Mouse (Mus musculus) embryonic facial prominence, embryonic 14.5 days (tissue): ENCODE results near the gene Ndufa5. TPM values are rescaled to one million over a fixed set of nuclear protein-coding genes. Genes with fewer than 3 reads are reported as not detected.
A peak's percentile ranks its signal among the peaks of the same experiment; 100 is the strongest.

Experiments
- ATAC-seq: fragments of 200-750 bp; cut with Nextera tagmentation; 2 replicates; pipeline ENCODE4 v1.8.0; 2017; ENCODE audit warnings: low read depth, moderate number of reproducible peaks, moderate TSS enrichment
- DNase-seq: peaks from one replicate; pipeline ENCODE4 v3.0.0-alpha.2; 2015; ENCODE audit warnings: low spot score
- H3K27ac ChIP-seq: fragments of 300-500 bp; sonication (generic); replicated peaks from 2 replicates; pipeline ENCODE4 v1.5.1; 2014; ENCODE audit warnings: low read depth, mild to moderate bottlenecking, low read length, moderate library complexity
- H3K27me3 ChIP-seq: fragments of 300-500 bp; sonication (generic); replicated peaks from 2 replicates; pipeline ENCODE4 v1.6.1; 2014; ENCODE audit warnings: low read length; ENCODE audit not compliant: control insufficient read depth, insufficient read depth
- H3K36me3 ChIP-seq: fragments of 300-500 bp; sonication (generic); 2 replicates; pipeline ENCODE4 v1.6.1; 2014; ENCODE audit warnings: low read length, mixed read lengths; ENCODE audit not compliant: control insufficient read depth, insufficient read depth
- H3K4me1 ChIP-seq: fragments of 300-500 bp; sonication (generic); 2 replicates; pipeline ENCODE4 v1.6.1; 2014; ENCODE audit warnings: antibody characterized with exemption, low read length; ENCODE audit not compliant: control insufficient read depth, insufficient read depth
- H3K4me2 ChIP-seq: fragments of 300-500 bp; sonication (generic); 2 replicates; pipeline ENCODE4 v1.6.1; 2014; ENCODE audit warnings: low read depth, mild to moderate bottlenecking, low read length, moderate library complexity, mixed read lengths
- H3K4me3 ChIP-seq: fragments of 300-500 bp; sonication (generic); 2 replicates; pipeline ENCODE4 v1.5.1; 2014; ENCODE audit warnings: low read depth, mild to moderate bottlenecking, low read length
- H3K9ac ChIP-seq: fragments of 300-500 bp; sonication (generic); 2 replicates; pipeline ENCODE4 v1.6.1; 2014; ENCODE audit warnings: low read depth, mild to moderate bottlenecking, low read length, moderate library complexity, mixed read lengths
- H3K9me3 ChIP-seq: fragments of 300-500 bp; sonication (generic); 2 replicates; pipeline ENCODE4 v1.6.1; 2016; ENCODE audit warnings: low read length; ENCODE audit not compliant: control insufficient read depth
- WGBS: fragments of 180-500 bp; shearing (Covaris S2); extraction: QIAGEN DNeasy Blood & Tissue Kit; methylation state at CpG from one replicate; pipeline ENCODE4 v1.1.7; 2014; 5-methylcytosine and 5-hydroxymethylcytosine counted together
- polyA plus RNA-seq: library from polyadenylated mRNA; unstranded; fragments of >200 nt; fragmentation: Nextera tagmentation; extraction: Ambion mirVana; gene quantifications from 2 replicates; pipeline ENCODE4 v1.2.1, GENCODE M21; 2014

The Ndufa5 gene
- polyA plus RNA-seq, 1 experiment from 2014 or later, result 379 TPM

GRCm38 (mm10) chr6:24490341-24490740, 37.5 kb downstream of the Ndufa5 start:
- WGBS, result 18% methylated on average over 1 of the region's 1 CpGs
- H3K36me3 ChIP-seq, result no peaks in the 10 kb centered on the region
- no peaks in the 10 kb centered on the region for H3K9me3 ChIP-seq
- ATAC-seq (no peak), DNase-seq (peak; percentile 13)
- no peaks in the 10 kb centered on the region for H3K4me1 ChIP-seq
- H3K27ac ChIP-seq, result no peak overlapping the region
- no peak overlapping the region for H3K4me2 ChIP-seq
- H3K4me3 ChIP-seq, result no peak overlapping the region
- H3K27me3 ChIP-seq, result no peaks in the 10 kb centered on the region
- no peak overlapping the region for H3K9ac ChIP-seq

DNA sequence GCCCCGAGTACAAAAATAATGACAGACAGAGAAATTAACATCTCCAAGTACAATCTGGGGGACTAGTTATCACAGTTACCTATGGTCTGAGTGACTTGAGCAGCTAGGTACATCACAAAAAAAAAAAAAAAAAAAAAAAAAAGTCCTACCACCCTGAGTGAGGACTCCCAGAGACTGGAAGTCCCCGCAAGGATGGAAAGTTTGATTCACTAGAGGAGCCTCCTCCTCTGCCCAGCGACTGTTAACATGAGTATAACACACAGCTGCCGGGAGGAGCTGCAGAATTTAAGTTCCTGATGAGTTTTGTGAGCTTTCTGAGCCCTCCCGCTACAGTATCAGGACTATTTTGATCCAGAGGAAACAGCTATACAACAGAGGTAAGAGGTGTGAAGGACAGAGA, 41.3 kb downstream of the Ndufa5 start:
- Histone ChIP-seq H3K4me3 (no peak overlapping the region), H3K9ac (no peak overlapping the region), H3K36me3 (no peaks in the 10 kb centered on the region), H3K4me2 (no peak overlapping the region), H3K4me1 (no peaks in the 10 kb centered on the region), H3K9me3 (no peaks in the 10 kb centered on the region), H3K27ac (no peak overlapping the region), H3K27me3 (no peaks in the 10 kb centered on the region)
- DNase-seq (no peak), ATAC-seq (no peak)
- 81% methylated on average over 5 of the region's 5 CpGs for WGBS

DNA sequence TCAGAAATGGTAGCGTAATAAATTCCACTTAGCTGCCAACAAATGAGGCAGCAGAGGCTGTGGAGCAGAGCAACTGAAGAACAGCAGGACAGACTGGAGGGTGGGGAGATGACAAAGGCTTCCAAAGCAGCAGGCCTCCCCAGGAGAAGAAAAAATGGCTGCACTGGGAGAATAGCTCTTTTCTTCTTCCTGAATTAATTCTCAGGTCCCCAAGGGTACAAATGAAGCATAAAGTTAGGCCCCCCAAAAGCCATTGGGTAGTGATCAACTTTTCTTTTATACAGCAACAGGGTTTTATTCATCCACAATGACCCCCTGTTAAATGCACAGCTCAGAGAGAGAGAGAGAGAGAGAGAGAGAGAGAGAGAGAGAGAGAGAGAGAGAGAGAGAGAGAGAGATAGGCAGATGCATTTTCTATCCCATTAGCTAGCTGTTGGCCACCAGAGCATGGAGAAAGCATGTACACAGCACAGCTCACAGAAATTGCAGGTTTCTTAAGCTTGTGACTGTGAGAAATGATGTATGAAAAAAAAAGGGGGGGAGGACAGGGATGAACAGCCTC, 57.2 kb downstream of the Ndufa5 start:
- H3K4me3 ChIP-seq, result no peak overlapping the region
- no peaks in the 10 kb centered on the region for H3K27me3 ChIP-seq
- no peak overlapping the region for H3K27ac ChIP-seq
- H3K4me1 ChIP-seq, result no peaks in the 10 kb centered on the region
- H3K9me3 ChIP-seq, result no peaks in the 10 kb centered on the region
- no peak for ATAC-seq
- 56% methylated on average over 1 of the region's 1 CpGs for WGBS
- H3K36me3 ChIP-seq, result no peaks in the 10 kb centered on the region
- no peak overlapping the region for H3K4me2 ChIP-seq
- no peak overlapping the region for H3K9ac ChIP-seq
- no peak for DNase-seq

DNA sequence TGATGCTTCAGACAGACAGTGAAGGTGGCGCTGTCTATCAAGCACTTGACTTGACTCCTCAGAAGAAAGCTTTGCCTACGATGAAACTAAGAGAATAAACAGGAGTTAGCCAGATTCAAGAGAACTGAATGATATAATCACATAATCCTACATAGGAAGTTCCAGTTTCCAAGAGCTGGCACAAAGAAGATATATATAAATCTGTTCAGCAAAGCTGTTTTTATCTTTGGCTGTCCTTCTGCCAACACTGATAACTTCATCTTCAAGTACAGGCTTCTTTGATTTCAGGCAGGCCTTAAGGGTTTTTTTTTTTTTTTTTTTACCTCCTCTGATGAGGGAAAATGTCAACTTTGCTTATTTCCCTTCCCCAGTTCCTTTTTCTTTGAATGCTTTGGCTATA, 57.7 kb downstream of the Ndufa5 start:
- no peak overlapping the region for H3K4me3 ChIP-seq
- H3K9ac ChIP-seq, result no peak overlapping the region
- H3K9me3 ChIP-seq, result no peaks in the 10 kb centered on the region
- DNase-seq (no peak), ATAC-seq (no peak)
- H3K27me3 ChIP-seq, result no peaks in the 10 kb centered on the region
- no peak overlapping the region for H3K4me2 ChIP-seq
- H3K27ac ChIP-seq, result no peak overlapping the region
- H3K36me3 ChIP-seq, result no peaks in the 10 kb centered on the region
- no peaks in the 10 kb centered on the region for H3K4me1 ChIP-seq
- 86% methylated on average over 2 of the region's 2 CpGs for WGBS

Other genes starting within 250 kb of the Ndufa5 start
- 0.56 and 1.6 TPM in 2 replicates for gene Iqub, start 12.9 kb downstream of the Ndufa5 start, polyA plus RNA-seq
- gene Asb15, start 131 bp upstream of the Ndufa5 start, polyA plus RNA-seq, result 0.08 and 0.14 TPM in 2 replicates
- 5.6 and 10.7 TPM in 2 replicates for gene Lmod2, start 69.7 kb upstream of the Ndufa5 start, polyA plus RNA-seq
- gene Wasl, start 137.0 kb upstream of the Ndufa5 start, polyA plus RNA-seq, result 46.2 and 51.1 TPM in 2 replicates
- not detected in 2 replicates for gene Hyal6, start 205.2 kb upstream of the Ndufa5 start, polyA plus RNA-seq
- gene Hyal4, start 220.3 kb upstream of the Ndufa5 start, polyA plus RNA-seq, result not detected in 2 replicates